Mouse (Mus musculus): ENCODE results near the gene Ebf1.

DNA sequence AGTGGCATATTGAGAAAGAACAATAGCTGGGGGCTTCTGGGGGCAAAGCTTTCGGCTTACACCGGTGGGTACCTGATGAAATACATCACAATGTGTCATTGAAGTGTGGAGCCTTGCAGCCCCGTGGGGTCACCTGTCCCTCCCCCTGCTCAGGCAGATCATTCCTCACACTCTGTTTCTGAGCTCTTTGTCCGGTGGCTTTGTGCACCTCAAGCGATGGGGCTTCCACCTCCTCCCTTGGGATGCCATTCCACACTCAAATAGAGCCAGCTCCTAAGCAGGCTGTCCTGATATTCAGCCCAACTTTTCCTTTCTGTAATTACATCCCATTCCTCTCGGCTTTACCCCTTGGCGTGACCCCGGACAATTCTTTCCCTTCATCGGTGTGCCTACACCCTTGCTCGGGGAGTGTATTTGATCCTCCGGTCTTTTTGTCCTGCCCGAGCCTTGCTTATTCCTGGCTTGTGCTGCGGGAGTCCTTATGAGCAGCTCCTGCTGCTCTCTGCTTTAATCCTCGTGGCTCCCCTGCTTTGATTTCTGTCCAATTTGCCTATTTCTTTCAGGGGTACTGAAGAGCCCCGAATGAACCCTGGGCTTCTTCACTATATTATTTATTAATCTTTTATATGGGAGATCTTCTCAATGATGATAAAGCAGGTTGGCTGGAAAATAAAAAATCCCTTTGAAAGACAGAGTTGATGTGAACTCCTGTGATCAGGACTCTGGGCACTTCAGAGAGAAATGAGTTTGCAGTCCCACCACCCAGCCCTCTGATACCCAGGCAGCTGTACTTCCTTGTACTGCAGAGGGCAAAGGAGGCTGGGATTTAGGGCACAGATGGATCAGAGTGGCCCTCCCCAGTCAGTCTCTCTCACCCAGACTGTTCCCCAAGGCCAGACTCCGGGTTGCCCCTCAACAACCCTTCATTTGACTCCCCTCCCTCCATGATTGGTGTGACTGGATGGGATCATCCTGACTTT lies 160.5 kb downstream of the Ebf1 start:
- TF ChIP-seq CTCF (IDR thresholded peaks at IDR 0.05; ENCODE audit: control insufficient read depth, insufficient read depth, low read length) = no peak
- TF ChIP-seq POLR2A (IDR thresholded peaks at IDR 0.05; ENCODE audit: borderline replicate concordance, control insufficient read depth, low read depth, low read length) = no peak

Data from bone marrow, adult 2 months (tissue).